Mouse (Mus musculus) lung, adult 2 months (tissue): Measurements from ENCODE around the gene Mrpl39.

Experiments used
- CTCF ChIP-seq: fragments of 200-500 bp; IDR thresholded peaks from 2 replicates; pipeline ENCODE4 v1.5.1; 2011; ENCODE audit warnings: mild to moderate bottlenecking, low read length, control low read depth; ENCODE audit not compliant: insufficient read depth
- POLR2A ChIP-seq: fragments of 200-500 bp; IDR thresholded peaks from 2 replicates; pipeline ENCODE4 v1.6.1; 2011; ENCODE audit warnings: low read depth, mild to moderate bottlenecking, control low read depth, low read length, borderline replicate concordance; ENCODE audit errors: extremely low read depth

- TF ChIP-seq POLR2A (no peak), CTCF (no peak)
Measured at GRCm38 (mm10) chr16:84717618-84718248, 17.8 kb downstream of the Mrpl39 start.
